Mouse (Mus musculus) neural tube, embryonic 10.5 days (tissue): Measurements from ENCODE around the gene Nip7.
"Not testable (repeated sequence)": the region's sequence is repeated elsewhere in the genome, so short reads cannot be mapped to it uniquely, and the experiment has no call there.

Experiments
- DNase-seq: peaks from one replicate; pipeline ENCODE4 v3.0.0-alpha.2; 2017; ENCODE audit warnings: low spot score; ENCODE audit errors: extremely low spot score

The Nip7 gene

DNA sequence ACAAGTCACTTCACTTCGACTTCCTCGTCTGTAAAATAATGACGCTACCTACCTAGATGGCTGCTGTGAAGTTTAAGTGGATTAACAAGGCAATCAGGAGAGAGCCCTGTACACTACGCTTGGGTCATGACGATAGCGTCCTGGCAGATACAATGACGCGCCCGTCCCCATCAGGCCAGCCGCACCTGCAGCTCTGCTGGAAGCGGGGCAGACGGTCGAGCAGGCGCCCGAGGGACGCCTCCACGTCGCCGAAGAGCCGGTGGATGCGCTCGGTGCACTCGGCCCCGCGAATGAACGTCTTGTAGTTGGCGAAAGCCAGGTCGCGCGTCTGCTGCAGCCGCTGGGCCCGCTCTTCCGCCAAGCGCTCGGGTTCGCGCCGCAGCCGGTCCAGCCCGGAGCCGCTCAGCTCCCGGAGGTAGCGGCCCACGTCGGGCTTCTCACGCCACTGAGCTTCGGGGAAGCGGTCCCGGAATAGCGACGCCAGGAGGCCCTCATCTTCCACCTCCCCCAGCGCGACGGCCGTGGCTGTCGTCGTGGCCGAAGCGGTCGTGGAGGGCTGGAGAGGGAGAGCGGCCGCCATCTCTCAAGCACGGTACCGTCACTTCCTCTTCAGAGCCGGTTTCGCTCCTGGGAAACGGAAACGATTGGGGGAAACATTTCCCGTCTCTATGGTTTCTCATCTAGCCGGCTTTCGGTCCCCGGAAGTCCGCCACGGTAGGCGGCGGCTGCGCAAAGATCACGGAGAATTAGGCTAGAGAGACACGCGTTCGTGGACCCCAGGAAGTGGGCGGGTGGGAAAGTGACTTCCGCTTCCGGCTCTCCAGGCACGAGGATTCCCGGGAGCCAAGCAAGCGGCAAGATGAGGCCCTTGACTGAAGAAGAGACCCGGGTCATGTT, at the start of gene Nip7, which contains the start of gene Cog8:
Gene Nip7 (plus strand): TSS at position 802 of the 897 bp plus-strand sequence.
Gene Cog8 (minus strand): TSS at position 614 of the 897 bp plus-strand sequence.
- DNase-seq: peak; percentile 98

DNA sequence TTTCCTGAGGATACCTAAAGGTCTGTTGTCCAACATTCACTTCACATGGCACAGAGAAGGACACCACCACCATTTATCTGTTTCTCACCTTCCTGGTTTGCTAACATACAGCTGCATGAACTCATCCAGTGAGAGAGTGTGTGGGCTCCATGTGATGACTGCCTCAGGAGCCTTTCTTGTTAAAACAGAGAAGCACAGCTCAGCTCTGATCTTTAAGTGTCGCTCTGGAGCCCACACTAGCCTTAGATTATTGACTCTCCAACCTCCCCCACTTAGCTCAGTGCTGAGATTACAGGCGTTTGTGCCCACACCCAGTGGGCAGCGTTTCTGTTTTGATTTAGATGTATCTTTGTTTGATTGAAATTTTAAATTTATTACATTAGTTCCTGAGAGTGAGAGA, 48.9 kb upstream of the Nip7 start:
- no peak for DNase-seq

DNA sequence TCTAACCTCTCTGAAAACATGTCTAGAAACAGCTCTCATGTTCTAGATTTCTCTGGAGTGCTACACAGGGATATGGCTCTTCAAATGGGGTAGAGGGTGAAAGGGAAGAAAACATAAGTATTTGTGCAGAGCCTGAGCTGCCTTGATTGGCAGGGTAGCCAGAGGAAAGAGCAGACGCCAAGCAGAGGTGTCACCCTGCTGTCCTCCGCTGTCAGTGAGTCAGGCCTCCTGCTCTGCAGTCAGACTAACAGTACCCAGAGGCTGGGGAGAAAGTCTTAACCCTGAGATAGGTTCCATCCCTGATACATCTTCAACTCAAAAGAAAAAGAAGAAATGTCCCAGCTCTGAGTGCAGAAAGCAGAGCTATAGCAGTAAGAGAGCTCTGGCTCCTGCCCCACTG, 44.0 kb upstream of the Nip7 start:
- no peak for DNase-seq

DNA sequence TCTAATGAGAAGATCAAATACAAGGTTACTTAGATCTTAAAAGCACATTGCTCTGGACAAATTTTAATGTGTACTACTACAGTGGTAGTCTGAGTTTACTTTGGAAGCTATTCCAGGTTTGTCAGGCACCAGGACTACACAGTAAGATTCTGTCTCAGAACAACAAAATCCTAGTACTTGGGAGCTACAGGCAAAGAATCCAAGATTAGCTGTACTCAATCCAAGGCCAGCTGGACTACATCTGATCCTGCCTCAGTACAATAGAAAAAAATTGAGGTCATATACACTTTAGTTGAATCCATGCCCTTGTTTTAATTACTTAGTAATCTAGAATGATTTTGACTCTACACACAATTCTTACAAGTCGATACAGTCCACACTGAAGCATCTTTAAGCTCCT, 41.8 kb upstream of the Nip7 start:
- DNase-seq: no peak

DNA sequence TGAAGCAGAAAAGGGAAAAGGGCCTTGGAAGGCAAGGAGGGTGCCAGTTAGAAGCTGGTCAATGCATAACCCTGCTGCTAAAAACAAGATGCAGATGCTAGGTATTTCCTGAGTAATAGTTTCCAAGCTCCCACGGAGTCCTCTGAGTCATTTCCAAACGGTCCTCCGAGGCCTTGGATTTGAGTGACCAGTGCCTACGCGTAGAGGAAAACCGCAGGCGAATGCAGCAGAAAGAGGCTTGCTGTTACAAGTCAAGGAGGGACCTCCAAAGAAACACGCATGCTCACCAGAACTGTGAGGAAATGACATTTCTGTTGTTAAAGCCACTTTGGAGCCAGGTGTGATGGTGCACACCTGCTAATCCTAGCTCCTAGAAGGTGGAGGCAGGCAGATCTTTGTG, 33.2 kb upstream of the Nip7 start:
- no peak for DNase-seq

DNA sequence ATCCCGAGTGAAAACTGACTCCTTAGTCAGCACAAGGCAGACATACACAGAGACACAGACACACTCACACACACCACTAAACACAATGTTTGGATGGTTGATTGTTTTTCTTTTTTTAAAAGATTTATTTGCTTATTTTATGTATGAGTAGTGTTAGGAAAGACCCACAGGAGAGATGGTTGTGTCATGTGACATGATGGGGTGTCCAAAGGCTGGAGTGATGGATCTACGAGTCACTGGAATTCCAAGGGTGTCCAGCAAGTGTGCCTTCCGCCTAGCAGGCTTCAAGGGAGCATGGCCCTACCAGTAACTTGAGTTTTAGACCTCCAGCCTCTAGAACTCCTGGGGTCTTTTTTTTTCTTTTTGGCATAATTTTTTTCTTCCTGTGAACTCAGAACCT, 27.4 kb upstream of the Nip7 start:
- DNase-seq: no peak

DNA sequence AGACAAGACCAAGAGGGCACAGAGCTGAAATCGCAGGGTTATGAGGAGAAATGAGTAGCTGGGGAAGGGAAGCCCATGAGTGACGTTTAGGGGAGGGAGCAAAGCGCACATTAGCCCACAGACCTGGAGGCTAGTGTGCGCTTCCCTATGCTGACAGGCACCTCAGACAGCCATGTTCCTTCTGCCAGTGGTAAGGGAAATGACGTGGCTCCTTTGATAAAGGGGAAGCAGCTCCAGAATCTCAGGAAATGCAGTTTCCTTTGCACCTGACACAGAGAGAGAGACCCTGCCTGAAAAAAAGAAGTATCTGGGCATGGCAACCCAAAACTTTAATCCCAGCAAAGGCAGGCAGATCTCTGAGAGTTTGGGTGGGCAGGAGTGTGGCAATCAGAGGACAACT, 26.6 kb upstream of the Nip7 start:
- no peak for DNase-seq

DNA sequence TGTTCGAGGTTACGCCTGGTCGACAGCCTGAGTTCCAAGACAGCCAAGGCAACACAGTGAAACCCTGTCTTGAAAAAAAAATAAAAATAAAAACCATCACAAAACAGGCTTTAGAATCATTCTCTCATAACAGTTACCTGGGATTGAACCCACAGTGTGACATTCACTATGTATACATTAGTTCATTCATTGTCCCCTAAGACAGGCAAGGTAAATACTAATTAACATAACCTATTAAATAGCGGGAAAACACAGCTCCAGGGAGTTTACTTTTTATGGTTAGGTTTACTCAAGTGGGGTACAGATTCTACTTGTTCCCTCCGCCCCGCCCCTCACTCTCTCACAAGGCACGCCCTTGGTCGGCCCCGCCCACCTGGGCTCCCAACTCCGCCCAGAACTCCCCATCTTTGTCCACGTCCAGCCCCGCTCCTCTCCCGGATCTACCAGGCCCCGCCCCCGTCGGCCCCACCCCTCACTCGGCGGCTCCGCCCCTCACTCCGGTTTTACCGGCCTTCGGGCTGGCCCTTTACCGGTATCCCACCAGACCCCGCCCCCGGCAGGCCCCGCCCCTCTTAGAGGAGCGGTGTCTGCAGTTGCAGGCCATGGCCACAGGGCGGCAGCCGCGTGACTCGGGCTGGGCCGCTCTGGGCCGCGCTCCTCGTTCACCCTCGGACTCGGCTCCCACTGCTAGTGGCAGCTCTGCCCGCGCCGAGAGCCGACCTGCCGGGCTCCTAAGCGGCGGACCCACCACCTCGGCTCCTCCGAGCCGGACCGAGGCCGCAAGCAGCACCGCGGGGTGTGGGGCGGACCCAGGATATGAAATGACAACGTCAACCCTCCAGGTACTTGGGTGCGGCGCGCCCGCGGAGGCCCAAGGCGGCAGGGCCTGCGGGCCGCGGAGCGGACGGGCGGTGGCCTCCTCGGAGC, 25.8 kb upstream of the Nip7 start, which contains the start of gene Vps4a:
Gene Vps4a (plus strand): TSS at position 573 of the 927 bp plus-strand sequence.
- DNase-seq: peak; percentile 99

DNA sequence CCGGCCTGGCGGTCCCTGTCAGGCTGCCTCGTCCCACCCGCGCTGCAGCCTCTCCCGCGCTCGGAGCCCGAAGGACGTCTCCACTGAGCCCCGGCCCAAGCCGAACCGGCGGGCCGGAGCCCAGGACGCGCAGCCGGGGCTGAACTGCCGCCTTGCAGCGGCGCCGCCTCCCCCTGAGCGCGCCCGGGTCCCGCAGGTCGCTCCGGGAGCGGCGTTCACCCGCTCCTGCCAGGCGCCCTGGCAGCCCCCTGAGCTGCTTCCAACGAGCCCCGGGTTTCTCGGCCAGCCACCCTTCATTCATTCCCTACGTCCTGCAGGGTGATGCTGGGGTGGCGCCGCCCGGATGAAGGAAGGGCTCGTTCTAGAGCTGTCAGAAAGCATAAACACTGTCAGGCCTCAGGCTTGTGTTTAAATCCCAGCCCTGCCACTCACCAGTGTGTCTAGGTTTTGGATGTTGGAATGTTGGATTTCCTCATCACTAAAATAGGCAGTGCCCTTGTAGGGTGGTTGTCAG, 25.0 kb upstream of the Nip7 start:
- DNase-seq: no peak

DNA sequence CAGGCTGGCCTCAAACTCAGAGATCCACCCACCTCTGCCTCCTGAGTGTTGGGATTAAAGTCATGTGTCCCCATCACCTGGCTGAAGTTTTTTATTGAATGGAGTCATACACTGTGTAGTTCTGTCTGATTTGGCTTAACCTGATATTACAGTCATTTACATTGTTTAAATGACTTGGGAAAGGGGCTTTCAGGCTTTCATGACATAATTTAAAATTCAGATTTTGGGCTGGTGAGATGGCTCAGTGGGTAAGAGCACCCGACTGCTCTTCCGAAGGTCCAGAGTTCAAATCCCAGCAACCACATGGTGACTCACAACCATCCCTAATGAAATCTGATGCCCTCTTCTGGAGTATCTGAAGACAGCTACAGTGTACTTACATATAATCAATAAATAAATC, 23.1 kb upstream of the Nip7 start:
- not testable (repeated sequence) for DNase-seq

DNA sequence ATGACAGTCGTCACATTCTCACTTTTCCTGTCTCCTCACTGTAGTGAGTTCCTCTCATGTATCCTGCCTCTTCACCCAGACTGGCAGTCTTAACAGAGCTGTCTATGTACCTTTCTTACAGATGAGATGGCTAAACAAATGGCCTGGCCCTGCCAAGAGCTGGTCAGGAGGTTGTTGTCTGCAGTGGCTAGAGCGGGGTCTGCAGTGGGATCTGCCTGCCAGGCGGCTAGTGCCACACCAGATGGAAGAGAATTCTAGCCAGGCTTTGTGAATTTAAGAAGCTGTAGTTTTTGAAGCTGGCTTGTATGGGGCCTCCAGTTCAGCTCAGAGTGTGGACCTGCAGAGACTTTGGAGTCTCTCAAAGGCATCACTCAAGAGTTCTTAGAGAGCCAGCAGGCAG, 21.0 kb upstream of the Nip7 start:
- no peak for DNase-seq

DNA sequence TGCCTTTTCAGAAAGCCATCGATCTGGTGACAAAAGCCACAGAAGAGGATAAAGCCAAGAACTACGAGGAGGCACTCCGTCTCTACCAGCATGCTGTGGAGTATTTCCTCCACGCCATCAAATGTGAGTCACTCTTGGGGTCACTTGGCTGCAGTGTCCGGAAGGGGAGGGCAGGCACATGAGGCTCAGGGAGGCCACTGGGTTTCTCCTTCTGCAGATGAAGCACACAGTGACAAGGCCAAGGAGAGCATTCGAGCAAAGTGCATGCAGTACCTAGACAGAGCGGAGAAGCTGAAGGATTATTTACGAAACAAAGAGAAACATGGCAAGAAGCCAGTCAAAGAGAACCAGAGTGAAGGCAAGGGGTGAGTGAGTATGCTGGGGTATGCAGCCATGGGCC, 20.1 kb upstream of the Nip7 start:
- DNase-seq: no peak

DNA sequence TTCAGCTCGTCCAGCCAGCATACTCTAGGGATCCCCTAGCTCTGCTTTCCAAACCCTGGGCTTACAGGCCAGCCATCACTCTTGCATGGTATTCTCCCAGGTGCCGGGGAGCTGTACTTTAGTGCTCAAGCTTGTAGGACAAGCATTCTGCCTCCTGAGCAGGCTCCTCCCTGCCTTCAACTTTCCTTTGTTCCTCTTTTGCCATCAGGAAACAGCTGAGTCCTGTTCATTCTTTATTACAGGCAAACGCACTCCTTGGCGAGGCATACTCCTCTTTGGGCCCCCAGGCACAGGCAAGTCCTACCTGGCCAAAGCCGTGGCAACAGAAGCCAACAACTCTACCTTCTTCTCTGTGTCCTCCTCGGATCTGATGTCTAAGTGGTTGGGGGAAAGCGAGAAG, 16.0 kb upstream of the Nip7 start:
- DNase-seq: no peak

DNA sequence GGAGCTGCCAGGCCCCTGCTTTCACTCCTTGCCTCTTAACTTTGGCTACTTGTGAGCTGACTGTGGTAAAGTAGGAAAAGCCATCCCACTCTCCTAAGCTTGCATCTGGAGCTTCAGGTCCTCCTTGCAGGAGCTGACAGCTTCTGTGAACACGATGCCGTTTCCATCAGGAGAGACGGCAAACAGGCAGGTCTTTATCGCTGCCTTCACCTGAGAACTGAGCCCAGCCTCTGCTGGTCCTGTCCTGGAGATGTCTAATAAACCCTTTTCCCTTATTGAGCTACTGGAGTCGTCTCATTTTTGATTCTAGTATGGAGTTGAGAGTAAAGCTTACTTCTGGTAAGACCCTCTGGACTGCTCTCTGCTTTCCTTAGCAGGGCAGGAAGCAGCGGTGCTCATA, 11.2 kb upstream of the Nip7 start:
- no peak for DNase-seq

DNA sequence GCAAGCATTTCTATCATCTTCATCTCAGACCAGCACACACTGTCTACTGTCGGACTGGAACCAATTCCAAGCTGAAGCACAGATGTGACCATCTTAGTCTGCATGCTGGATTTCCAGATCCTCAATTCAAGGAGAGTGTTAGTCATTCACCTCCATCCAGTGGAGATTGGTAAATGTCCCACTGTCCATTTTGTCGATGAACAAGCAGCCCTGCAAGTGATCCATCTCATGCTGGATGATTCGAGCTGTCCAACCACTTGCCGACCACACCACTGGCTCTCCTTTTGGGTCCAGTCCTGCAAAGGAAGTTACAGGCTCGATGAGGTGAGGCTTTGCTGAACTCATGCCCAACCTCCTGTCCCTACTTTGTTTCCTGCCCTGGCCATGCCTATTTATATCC, 9.7 kb upstream of the Nip7 start:
- no peak for DNase-seq

DNA sequence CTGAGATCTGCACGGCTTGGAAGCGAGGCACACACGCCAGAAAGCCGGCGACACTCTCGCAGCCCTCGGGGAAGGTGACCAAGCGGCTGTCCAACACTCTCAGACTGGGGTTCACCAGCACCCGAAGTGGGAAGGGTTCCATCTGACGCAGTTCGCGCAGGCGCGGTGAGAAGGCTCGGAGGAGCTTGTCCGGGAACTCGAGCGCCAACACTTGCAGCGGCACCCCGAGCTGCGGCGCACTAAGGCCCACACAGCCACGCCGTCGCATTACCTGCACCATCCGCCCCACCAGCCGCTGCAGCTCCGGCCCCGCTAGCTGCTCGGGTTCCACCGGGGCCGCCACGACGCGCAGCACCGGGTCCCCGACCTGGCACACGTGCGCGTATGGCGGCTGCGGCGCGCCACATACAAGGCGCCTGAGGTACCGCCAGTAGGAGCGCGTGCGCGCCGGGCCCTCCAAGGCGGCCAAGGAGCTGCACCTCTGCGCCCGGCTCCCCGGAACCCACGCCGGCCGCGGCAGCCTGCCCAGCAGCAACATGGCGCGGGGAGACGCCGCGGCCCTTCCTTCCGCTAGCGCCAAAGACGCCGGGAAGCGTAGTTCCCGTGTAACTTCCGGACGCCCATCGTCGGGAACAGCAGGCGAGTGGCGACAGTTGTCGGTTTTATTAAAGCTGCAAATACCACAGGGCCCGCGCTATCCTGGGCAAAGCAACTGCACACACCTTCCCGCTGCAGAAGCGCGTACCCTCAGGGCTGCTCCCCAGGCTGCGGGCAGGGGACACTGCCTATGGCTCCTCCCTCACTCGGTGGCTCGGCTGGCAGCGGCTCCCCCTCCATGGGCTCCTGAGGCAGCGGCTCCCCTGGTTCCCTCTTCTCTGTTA, 8.4 kb upstream of the Nip7 start, which contains the start of gene Pdf:
Gene Pdf (minus strand): TSS at position 554 of the 881 bp plus-strand sequence.
- DNase-seq: peak; percentile 80

DNA sequence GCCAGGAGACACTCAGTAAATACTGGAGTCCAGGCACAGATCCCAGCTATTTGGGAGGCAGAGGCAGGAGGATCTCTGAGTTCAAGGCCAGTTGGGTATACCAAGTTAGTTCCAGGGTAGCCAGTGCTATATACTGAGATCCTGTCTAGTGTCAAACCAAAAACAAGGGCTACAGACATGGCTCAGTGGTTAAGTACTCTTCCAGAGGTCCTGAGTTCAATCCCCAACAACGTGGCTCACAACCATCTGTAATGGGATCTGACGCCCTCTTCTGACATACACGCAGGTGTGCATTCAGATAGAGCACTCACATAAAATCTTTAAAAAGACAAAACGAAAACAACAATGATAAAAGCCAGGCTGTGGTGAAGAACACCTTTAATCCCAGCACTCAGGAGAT, 7.2 kb upstream of the Nip7 start:
- no peak for DNase-seq

DNA sequence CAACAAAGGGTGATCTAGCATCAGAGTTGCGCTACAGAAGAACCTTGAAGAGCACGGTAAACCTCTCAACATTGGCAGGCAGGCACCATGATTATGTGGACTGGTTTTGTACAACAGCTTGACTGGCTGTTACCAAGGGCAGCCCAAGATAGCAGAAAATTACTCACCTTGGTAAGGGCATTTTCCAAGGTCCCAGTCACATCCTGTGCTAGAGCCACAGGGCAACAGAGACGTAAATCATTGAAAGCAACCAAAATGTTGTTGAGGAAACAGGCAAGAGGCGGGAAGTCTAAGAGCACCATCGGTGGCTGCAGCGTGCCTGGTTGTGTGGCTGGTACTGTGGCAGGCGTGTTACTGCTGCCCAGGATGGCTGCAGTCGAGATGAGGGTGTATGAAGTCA, 4.6 kb upstream of the Nip7 start:
- DNase-seq: no peak

DNA sequence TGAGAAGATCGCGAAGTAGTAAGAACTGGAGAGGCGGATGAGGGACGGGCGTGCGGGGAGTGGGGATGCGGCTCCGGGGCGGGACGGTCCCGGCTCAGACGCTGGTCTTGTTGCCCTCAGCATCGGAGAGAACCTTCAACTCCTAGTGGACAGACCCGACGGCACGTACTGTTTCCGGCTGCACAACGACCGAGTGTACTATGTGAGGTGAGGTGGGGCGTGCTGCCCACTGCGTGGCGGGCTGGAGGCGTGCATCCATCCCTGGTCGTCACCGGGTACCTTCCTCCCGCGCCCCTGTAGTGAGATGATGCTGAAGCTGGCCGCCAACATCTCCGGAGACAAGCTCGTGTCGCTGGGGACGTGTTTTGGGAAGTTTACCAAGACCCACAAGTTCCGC, 294 bp downstream of the Nip7 start:
- no peak for DNase-seq

DNA sequence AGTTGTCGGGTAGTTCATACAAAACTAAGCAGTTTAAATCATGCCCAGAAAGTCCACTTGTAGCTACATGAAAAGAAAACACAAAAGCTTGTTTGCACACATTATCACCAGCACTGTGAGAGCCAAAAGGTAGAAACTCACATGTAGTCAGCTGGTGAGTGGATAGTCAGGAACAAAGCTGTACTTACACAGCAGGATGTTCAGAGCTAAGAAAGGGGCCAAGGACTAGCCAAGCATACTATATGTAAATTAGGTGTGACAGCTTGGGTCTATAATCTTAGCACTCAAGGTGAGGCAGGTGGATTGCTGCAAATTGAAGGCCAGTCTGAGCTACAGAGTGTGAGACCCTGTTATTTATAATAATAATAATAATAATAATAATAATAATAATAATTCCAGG, 5.9 kb downstream of the Nip7 start:
- no peak for DNase-seq
